Mouse (Mus musculus): ENCODE measurements around the gene Iqschfp. TPM values are rescaled to one million over a fixed set of nuclear protein-coding genes. Genes with fewer than 3 reads are reported as not detected.
A peak's percentile ranks its signal among the peaks of the same experiment; 100 is the strongest.

Gene Iqschfp
- polyA plus RNA-seq, 1 experiment from 2014 or later = 0.54 TPM

DNA sequence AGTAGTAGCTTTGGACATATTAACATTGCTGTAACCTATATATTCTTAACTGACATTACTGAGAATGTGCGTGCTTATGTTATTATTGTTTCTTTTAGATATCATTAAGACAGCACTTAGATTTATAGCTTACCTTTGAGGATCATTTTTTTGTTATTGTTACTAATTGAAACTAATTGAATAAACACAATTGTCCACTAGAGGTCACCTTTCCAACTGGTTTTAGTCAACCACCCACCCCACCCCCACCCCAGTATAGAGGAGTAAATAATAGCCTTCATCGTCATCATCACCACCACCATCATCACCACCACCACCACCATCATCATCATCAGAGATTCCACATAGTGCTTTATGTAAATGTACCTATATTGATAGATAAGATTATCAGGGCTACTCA, 670.8 kb downstream of the Iqschfp start:
- no peaks in the 10 kb centered on the region for H3K36me3 ChIP-seq
- no peak overlapping the region for H3K27ac ChIP-seq
- WGBS = 68% methylated on average over 2 of the region's 2 CpGs
- no peak overlapping the region for H3K4me3 ChIP-seq
- H3K27me3 ChIP-seq = no peaks in the 10 kb centered on the region
- H3K9me3 ChIP-seq = no peaks in the 10 kb centered on the region
- no peak overlapping the region for H3K9ac ChIP-seq
- ATAC-seq (ENCODE audit: insufficient number of reproducible peaks, low FRiP score, low TSS enrichment, low read depth) = no peak
- H3K4me2 ChIP-seq = no peak overlapping the region
- H3K4me1 ChIP-seq = no peaks in the 10 kb centered on the region

DNA sequence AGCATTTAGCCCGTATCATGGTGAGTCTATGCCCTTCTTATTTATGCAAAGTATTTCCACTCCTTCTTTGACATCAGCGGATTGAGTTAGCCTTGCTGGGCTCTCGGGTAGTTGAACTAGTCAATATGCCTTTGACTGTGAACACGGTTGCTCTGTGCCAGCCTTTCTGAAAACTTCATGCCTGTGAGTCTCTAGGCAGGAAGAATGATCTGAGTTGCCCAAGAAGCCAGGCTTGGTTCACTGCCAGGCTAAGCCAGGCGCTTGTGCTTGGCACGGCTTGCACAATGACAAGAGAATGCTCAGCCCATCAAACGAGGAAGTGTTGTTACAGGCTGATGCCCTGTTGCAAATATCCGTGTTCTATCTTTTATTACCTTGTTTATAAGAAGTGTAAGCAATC, 671.9 kb downstream of the Iqschfp start:
- ATAC-seq (ENCODE audit: insufficient number of reproducible peaks, low FRiP score, low TSS enrichment, low read depth) = no peak
- Histone ChIP-seq H3K36me3 (no peaks in the 10 kb centered on the region), H3K4me1 (no peaks in the 10 kb centered on the region), H3K9me3 (no peaks in the 10 kb centered on the region), H3K4me2 (no peak overlapping the region), H3K27ac (no peak overlapping the region), H3K4me3 (no peak overlapping the region), H3K9ac (no peak overlapping the region), H3K27me3 (no peaks in the 10 kb centered on the region)
- WGBS = 69% methylated on average over 8 of the region's 8 CpGs

DNA sequence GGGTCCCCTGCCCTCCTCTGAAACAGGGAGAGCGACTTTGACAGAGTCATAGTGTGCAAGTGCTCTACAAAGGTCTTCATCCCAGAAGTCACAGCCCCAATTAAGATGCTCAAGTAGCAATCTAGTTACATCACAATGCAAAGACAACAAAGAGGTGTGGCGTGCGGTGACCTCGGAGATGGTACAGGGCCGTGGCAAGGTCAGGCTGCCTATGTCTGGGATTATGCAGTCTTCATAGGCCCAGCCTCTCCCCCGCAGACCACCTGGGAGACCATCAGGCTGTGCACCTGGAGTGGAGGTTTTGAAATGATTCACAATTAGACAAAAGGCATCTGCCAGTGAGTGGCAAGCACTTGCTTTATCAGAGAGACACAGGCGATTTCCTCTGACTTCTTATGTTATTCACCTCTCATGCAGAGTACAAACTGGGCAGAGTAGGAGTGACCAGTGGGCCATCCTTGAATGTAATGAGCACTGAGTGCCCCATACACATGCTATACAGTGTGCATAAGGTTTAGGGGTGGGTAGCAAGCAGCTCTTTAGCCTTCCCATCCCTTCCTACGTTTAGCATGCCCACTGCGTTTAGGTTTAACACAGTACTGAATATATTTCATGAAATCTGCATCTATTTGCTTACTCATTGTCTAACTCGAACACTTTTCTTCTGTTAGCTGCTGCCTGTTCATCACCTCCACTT, 673.1 kb downstream of the Iqschfp start:
- no peak overlapping the region for H3K4me2 ChIP-seq
- H3K27ac ChIP-seq = no peak overlapping the region
- H3K4me3 ChIP-seq = no peak overlapping the region
- ATAC-seq (ENCODE audit: insufficient number of reproducible peaks, low FRiP score, low TSS enrichment, low read depth) = no peak
- no peaks in the 10 kb centered on the region for H3K27me3 ChIP-seq
- no peak overlapping the region for H3K9ac ChIP-seq
- H3K36me3 ChIP-seq = no peaks in the 10 kb centered on the region
- H3K4me1 ChIP-seq = no peaks in the 10 kb centered on the region
- 88% methylated on average over 10 of the region's 10 CpGs for WGBS
- no peaks in the 10 kb centered on the region for H3K9me3 ChIP-seq

DNA sequence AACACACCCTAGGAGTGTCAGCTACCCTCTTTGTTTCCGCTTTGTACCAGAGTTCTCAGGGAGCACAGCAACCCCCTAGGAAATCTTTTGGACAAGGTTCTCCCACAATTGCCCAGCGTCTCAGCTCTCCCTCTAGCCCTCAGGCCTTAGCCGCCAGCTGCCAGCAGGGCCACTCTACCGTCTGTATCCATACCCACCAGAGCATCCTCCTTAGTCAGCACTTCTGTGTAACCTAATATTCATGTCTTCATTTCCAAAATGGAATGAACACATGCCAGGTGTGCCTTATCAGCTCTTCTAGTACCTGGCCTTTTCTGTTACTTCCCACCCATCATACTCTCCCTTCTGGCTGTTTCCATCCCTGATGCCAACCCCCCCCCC, 673.6 kb downstream of the Iqschfp start:
- H3K4me2 ChIP-seq = no peak overlapping the region
- no peaks in the 10 kb centered on the region for H3K27me3 ChIP-seq
- H3K4me3 ChIP-seq = no peak overlapping the region
- H3K9me3 ChIP-seq = no peaks in the 10 kb centered on the region
- ATAC-seq (ENCODE audit: insufficient number of reproducible peaks, low FRiP score, low TSS enrichment, low read depth) = no peak
- WGBS = 73% methylated on average over 4 of the region's 4 CpGs
- H3K4me1 ChIP-seq = no peaks in the 10 kb centered on the region
- H3K27ac ChIP-seq = no peak overlapping the region
- H3K9ac ChIP-seq = no peak overlapping the region
- H3K36me3 ChIP-seq = no peaks in the 10 kb centered on the region

GRCm38 (mm10) chr3:68567581-68567980, 675.5 kb downstream of the Iqschfp start:
- Histone ChIP-seq H3K9me3 (no peaks in the 10 kb centered on the region), H3K4me3 (no peak overlapping the region), H3K4me1 (peaks cover 5% of the 10 kb centered on the region), H3K27me3 (peaks cover 6% of the 10 kb centered on the region; the same call in 1 of the 2 replicates), H3K27ac (no peak overlapping the region), H3K4me2 (no peak overlapping the region), H3K36me3 (no peaks in the 10 kb centered on the region), H3K9ac (no peak overlapping the region)
- WGBS = 78% methylated on average over 7 of the region's 7 CpGs
- ATAC-seq (ENCODE audit: insufficient number of reproducible peaks, low FRiP score, low TSS enrichment, low read depth) = no peak

DNA sequence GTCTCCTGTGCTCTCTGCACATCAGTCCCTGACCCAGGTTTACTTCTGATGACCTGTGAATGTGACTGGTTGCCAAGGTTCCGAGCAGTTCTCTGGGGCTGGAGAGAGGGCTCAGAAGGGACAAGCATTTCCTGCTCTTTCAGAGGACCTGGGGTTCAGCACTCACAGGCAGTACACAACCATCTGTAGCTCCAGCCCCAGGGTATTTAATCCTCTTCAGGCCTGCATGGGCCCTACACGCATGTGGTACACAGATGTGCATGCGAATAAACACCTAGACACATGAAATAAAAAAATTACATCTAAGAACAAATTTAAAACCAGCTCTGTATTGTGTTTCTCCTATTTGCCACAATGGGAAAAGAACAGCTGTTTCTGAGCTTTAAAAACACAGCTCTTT, 676.1 kb downstream of the Iqschfp start:
- ATAC-seq (ENCODE audit: insufficient number of reproducible peaks, low FRiP score, low TSS enrichment, low read depth) = no peak
- H3K27me3 ChIP-seq = peaks cover 8% of the 10 kb centered on the region; the same call in 1 of the 2 replicates
- no peak overlapping the region for H3K9ac ChIP-seq
- no peaks in the 10 kb centered on the region for H3K36me3 ChIP-seq
- no peak overlapping the region for H3K4me3 ChIP-seq
- no peak overlapping the region for H3K4me2 ChIP-seq
- H3K4me1 ChIP-seq = peaks cover 6% of the 10 kb centered on the region
- no peaks in the 10 kb centered on the region for H3K9me3 ChIP-seq
- no peak overlapping the region for H3K27ac ChIP-seq
- WGBS = 34% methylated on average over 3 of the region's 3 CpGs

- Histone ChIP-seq H3K9me3 (no peaks in the 10 kb centered on the region), H3K36me3 (no peaks in the 10 kb centered on the region), H3K4me3 (no peak overlapping the region), H3K9ac (no peak overlapping the region), H3K4me1 (peaks cover 6% of the 10 kb centered on the region), H3K27me3 (peaks cover 11% of the 10 kb centered on the region; the same call in 1 of the 2 replicates), H3K27ac (no peak overlapping the region), H3K4me2 (no peak overlapping the region)
- no peak for ATAC-seq (ENCODE audit: insufficient number of reproducible peaks, low FRiP score, low TSS enrichment, low read depth)
- 53% methylated on average over 7 of the region's 7 CpGs for WGBS
Observed at GRCm38 (mm10) chr3:68568716-68569115, 676.7 kb downstream of the Iqschfp start.

GRCm38 (mm10) chr3:68570319-68570718, 678.3 kb downstream of the Iqschfp start:
- Histone ChIP-seq H3K4me1 (peaks cover 6% of the 10 kb centered on the region), H3K27me3 (peaks cover 11% of the 10 kb centered on the region; the same call in 1 of the 2 replicates), H3K4me2 (no peak overlapping the region), H3K4me3 (no peak overlapping the region), H3K36me3 (no peaks in the 10 kb centered on the region), H3K9me3 (no peaks in the 10 kb centered on the region), H3K27ac (no peak overlapping the region), H3K9ac (no peak overlapping the region)
- no peak for ATAC-seq (ENCODE audit: insufficient number of reproducible peaks, low FRiP score, low TSS enrichment, low read depth)
- WGBS = 79% methylated on average over 4 of the region's 4 CpGs

GRCm38 (mm10) chr3:68572249-68573225, 680.5 kb downstream of the Iqschfp start:
- WGBS = 16% methylated on average over 28 of the region's 28 CpGs
- peak overlapping the region; percentile 20 for H3K4me3 ChIP-seq
- 0 out of 2 replicates have a peak overlapping the region, but pooled peaks have one; percentile 7 for H3K9ac ChIP-seq
- H3K9me3 ChIP-seq = no peaks in the 10 kb centered on the region
- no peak for ATAC-seq (ENCODE audit: insufficient number of reproducible peaks, low FRiP score, low TSS enrichment, low read depth)
- no peaks in the 10 kb centered on the region for H3K36me3 ChIP-seq
- no peak overlapping the region for H3K27ac ChIP-seq
- H3K4me2 ChIP-seq = peak overlapping the region; percentile 44
- H3K4me1 ChIP-seq = peaks cover 20% of the 10 kb centered on the region
- peaks cover 20% of the 10 kb centered on the region; the same call in 1 of the 2 replicates for H3K27me3 ChIP-seq

DNA sequence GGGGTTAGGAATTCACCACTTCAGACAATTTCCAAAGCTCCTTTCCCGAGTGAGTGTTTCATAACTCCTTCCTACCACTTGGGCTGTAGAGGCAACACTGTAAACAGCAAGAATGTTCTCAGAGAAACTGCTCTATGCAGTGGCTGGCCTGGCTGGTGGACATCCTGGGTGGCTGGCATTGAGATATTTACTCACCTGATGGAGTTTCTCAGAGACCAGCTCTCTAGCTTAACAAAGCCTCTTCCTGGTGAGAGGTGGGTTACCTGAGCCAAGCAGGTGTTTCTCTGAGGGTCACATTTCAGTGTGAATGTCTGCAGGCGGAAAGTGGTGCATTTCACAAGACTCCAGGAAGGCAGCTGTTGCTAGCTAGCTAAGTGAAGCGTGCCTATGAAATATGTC, 681.2 kb downstream of the Iqschfp start:
- peaks cover 20% of the 10 kb centered on the region; the same call in 1 of the 2 replicates for H3K27me3 ChIP-seq
- H3K4me2 ChIP-seq = no peak overlapping the region
- no peaks in the 10 kb centered on the region for H3K9me3 ChIP-seq
- no peak overlapping the region for H3K4me3 ChIP-seq
- peaks cover 20% of the 10 kb centered on the region for H3K4me1 ChIP-seq
- H3K36me3 ChIP-seq = no peaks in the 10 kb centered on the region
- H3K27ac ChIP-seq = no peak overlapping the region
- ATAC-seq (ENCODE audit: insufficient number of reproducible peaks, low FRiP score, low TSS enrichment, low read depth) = no peak
- WGBS = 57% methylated on average over 3 of the region's 3 CpGs
- no peak overlapping the region for H3K9ac ChIP-seq

DNA sequence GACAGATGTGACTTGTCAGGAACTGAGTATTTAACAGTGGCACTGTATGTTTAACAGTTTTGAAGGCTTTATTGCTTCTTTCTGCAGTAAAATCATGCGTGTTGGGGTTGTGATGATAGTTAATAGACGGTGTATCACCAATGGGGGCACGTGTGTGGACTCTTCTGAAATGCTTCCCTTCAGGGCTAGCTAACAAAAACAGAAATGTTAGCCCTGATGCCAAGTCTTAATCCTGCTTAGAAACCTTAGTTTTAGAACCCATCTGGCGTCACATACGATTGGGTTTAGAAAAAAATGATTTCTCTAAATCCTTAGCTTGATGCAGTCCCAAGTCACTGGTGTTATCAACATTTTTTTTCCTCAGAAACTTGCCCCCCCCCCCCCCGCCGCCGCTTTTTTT, 682.1 kb downstream of the Iqschfp start:
- Histone ChIP-seq H3K9me3 (no peaks in the 10 kb centered on the region), H3K27ac (no peak overlapping the region), H3K27me3 (peaks cover 20% of the 10 kb centered on the region; the same call in 1 of the 2 replicates), H3K36me3 (no peaks in the 10 kb centered on the region), H3K4me1 (peaks cover 20% of the 10 kb centered on the region), H3K4me2 (no peak overlapping the region), H3K4me3 (no peak overlapping the region), H3K9ac (no peak overlapping the region)
- 42% methylated on average over 6 of the region's 8 CpGs for WGBS
- no peak for ATAC-seq (ENCODE audit: insufficient number of reproducible peaks, low FRiP score, low TSS enrichment, low read depth)

DNA sequence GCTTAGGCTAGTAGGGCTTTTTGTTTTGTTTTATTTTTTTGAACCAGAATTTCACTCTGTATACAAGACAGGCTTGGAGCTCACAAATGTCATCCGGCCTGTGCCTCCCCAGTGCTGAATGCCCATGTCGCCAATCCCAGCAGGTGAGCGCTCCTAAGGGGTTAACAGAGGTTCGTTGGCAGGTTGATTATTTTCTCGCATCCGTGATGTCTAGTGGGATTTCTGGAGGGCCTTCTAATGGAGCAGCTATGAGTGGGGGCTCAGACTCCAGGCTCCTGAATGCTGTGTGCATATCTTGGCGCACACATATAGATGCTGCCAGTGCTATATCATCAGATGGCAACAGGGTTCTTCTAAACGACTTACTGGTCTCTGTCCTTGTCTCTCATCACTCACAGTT, 682.5 kb downstream of the Iqschfp start:
- Histone ChIP-seq H3K4me1 (peaks cover 20% of the 10 kb centered on the region), H3K36me3 (no peaks in the 10 kb centered on the region), H3K27me3 (peaks cover 20% of the 10 kb centered on the region; the same call in 1 of the 2 replicates), H3K4me2 (no peak overlapping the region), H3K9me3 (no peaks in the 10 kb centered on the region), H3K4me3 (no peak overlapping the region), H3K9ac (no peak overlapping the region), H3K27ac (no peak overlapping the region)
- WGBS = 67% methylated on average over 8 of the region's 8 CpGs
- ATAC-seq (ENCODE audit: insufficient number of reproducible peaks, low FRiP score, low TSS enrichment, low read depth) = no peak
